Mouse (Mus musculus) brain, embryonic 18.5 days (tissue): ENCODE results near the gene Myof.

ENCODE experiments used
- DNase-seq: peaks from one replicate; pipeline ENCODE4 v3.0.0-alpha.2; 2012; ENCODE audit warnings: low read depth, low spot score

Gene Myof

GRCm38 (mm10) chr19:37954236-37954635 is 89.1 kb downstream of the Myof start:
- DNase-seq = no peak

GRCm38 (mm10) chr19:37946696-37947095 is 96.7 kb downstream of the Myof start:
- DNase-seq = no peak

- DNase-seq = no peak
Measured at GRCm38 (mm10) chr19:37946053-37946452, 97.3 kb downstream of the Myof start.

- no peak for DNase-seq
Measured at GRCm38 (mm10) chr19:37939203-37939602, 104.2 kb downstream of the Myof start.

- DNase-seq = no peak
Measured at GRCm38 (mm10) chr19:37937092-37937491, 106.3 kb downstream of the Myof start.

- DNase-seq = no peak
Measured at GRCm38 (mm10) chr19:37934640-37935039, 108.7 kb downstream of the Myof start.

GRCm38 (mm10) chr19:37932198-37932597 is 111.2 kb downstream of the Myof start:
- DNase-seq = no peak

- no peak for DNase-seq
Measured at GRCm38 (mm10) chr19:37927911-37928310, 115.5 kb downstream of the Myof start.

- no peak for DNase-seq
Measured at GRCm38 (mm10) chr19:37925323-37925722, 118.1 kb downstream of the Myof start.

- no peak for DNase-seq
Measured at GRCm38 (mm10) chr19:37924266-37924665, 119.1 kb downstream of the Myof start.

- no peak for DNase-seq
Measured at GRCm38 (mm10) chr19:37921098-37921497, 122.3 kb downstream of the Myof start.

- DNase-seq = no peak
Measured at GRCm38 (mm10) chr19:37918515-37918932, 124.9 kb downstream of the Myof start.

- no peak for DNase-seq
Measured at GRCm38 (mm10) chr19:37914261-37914660, 129.1 kb downstream of the Myof start.

- DNase-seq = no peak
Measured at GRCm38 (mm10) chr19:37912501-37912900, 130.9 kb downstream of the Myof start.

GRCm38 (mm10) chr19:37909830-37910261 is 133.5 kb downstream of the Myof start:
- peak; percentile 20 for DNase-seq

- no peak for DNase-seq
Measured at GRCm38 (mm10) chr19:37907451-37908320, 135.7 kb downstream of the Myof start.

- DNase-seq = no peak
Measured at GRCm38 (mm10) chr19:37906916-37907315, 136.5 kb downstream of the Myof start.

GRCm38 (mm10) chr19:37896081-37896480 is 147.3 kb downstream of the Myof start:
- DNase-seq = no peak

- no peak for DNase-seq
Measured at GRCm38 (mm10) chr19:37891006-37891405, 152.4 kb downstream of the Myof start.

- peak; percentile 57 for DNase-seq
Measured at GRCm38 (mm10) chr19:37886355-37887120, 156.8 kb downstream of the Myof start.

- DNase-seq = no peak
Measured at GRCm38 (mm10) chr19:37881431-37882081, 161.8 kb downstream of the Myof start.
